Mouse (Mus musculus) urinary bladder, adult 2 months (tissue): ENCODE measurements around the gene Immp2l. TPM values are rescaled to one million over a fixed set of nuclear protein-coding genes. Genes with fewer than 3 reads are reported as not detected.
"Not testable (repeated sequence)": the region's sequence is repeated elsewhere in the genome, so short reads cannot be mapped to it uniquely, and the experiment has no call there.

Experiments used
- DNase-seq: peaks from one replicate; pipeline ENCODE4 v3.0.0; 2022; ENCODE audit warnings: low spot score
- polyA plus RNA-seq: library from polyadenylated mRNA; depleted of rRNA; stranded (reverse); fragments of >200 nt; gene quantifications from 2 replicates; pipeline ENCODE4 v1.2.3, GENCODE M21; 2012; rRNA removed

Immp2l gene
- polyA plus RNA-seq = 6.1 and 6.9 TPM in 2 replicates

DNA sequence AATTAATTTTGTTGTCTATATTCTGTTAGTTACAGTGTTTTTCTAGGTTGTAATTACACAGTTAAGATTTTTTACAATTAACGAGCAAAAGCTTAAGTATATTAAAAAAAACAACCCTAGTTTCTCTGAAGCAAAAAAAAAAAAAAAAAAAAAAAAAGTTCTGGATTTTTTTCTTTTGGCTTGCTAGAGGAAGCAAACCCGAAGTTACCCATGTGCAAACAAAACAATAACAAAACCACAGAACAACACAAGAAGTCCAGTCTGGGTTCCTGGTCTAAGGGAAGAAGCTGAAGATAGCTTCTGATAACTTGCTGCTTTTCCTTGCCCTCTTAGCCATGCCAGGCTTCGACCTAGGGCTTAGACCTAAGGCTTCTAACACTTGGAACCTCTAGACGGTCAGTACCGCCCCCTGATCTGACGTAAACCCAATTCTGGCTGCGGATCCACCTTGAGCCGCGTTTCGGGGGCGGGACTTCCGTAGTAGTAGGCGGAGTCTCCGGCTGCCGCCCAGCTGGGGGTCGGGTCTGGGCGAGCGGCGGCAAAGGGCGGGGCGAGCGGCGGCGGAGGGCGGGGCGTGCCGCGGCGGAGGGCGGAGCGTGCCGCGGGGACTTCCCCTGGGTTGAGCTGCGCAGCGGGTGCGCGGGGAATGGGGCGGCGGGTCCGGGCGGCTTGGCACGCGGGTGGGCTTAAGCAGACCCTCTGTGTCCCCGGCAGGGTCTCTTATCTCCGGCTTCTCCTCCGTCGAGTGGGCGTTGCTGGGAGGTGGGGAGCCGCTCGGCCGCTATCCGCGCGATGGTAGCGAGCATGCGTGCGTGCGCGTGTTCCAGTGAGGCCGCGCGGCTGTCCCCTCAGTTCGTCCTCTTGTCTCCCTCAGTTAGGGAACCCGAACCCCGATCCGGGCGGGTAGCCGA is at the start of gene Immp2l:
TSS of gene Immp2l (plus strand) at position 580 of the 911 bp plus-strand sequence.
- peak; percentile 88 for DNase-seq

DNA sequence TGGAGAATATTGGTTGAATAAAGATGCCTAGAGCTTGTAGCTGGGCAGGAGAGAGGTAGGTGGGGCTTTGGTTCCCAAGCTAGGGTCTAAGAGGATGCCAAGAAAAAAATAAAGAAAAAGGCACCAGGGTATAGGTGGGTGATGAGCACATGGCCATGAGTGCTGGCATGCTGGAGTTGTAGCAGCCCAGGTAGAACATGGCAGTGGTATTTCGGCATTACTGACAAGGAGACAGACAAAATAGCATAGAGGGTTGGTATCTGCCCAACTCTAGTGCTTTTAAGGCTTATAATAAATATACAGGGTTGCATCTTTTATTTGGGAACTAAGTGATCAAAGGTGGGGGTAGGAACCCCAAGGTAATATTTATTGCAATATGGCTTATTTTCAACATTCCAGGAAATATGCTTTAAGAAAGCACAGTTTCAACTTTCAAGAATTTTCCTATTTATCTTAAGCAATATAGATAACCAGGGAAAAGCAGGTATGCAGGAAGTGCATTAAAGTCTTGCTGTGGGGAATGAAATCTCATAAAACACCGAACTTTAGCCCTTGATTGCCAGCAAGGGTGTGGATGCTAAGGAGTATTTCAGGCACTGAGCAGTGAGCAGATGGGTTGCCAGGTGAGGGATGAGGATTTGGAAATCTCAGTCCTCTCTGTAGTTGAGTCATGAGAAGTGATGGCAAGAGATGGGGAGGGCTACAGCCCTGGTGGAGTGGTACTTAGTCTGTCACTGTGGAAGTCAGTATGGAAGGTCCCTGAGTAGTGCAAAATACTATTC is 45.0 kb upstream of the Immp2l start:
- no peak for DNase-seq

DNA sequence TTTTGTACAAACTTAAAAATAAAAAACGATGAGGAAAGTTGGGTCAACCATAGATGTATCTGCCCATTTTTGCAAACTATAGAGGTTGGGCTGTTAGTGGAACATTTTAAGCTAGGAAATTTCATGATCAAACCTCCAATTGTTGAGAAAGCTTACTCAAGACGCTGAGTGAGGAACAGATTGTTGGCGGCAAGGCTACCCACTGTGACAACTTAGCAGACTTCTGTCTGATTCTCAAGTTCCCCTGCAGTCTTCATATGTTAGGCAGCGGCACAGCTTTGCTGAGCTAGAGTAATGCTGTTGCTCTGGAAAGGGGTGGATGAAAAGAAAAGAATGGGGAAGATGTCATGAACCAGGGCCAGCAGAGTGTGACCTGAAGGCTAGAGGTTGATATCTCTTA is 44.2 kb upstream of the Immp2l start:
- no peak for DNase-seq

DNA sequence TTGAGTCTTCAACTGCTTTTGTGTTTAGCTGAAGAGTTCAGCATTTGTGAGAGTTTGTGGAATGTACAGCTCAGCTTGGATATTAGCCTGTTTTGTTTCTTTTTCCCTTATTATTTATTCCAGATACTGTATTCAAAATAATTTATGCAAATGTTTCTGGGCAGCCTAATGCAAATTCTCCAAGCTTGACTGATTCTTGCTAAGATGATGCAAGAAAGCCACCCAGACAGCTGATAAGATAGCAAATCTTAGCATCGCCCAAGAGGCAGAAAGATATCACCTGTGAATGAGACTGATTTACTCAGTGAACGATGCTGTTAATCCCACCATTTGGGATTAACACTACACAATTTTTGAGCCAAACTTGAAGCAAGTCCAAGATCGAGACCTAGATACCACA is 43.7 kb upstream of the Immp2l start:
- no peak for DNase-seq

DNA sequence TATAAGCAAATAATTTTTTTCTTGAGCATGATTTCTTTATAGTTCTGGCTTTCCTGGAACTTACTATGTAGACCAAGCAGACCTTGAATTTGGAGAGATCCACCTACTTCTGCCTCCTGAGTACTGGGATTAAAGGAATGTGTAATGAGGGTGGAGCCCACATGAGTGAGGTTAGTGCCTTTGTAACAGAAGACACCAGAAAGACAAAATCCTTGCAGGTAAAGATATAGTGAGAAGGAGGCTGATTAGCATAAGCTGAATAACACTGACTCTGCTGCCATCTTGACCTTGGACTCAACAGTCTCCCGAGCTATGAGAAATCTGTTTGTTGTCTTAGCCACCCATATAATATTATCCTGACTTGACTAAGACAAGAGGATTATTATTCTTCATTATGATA is 40.9 kb upstream of the Immp2l start:
- no peak for DNase-seq

DNA sequence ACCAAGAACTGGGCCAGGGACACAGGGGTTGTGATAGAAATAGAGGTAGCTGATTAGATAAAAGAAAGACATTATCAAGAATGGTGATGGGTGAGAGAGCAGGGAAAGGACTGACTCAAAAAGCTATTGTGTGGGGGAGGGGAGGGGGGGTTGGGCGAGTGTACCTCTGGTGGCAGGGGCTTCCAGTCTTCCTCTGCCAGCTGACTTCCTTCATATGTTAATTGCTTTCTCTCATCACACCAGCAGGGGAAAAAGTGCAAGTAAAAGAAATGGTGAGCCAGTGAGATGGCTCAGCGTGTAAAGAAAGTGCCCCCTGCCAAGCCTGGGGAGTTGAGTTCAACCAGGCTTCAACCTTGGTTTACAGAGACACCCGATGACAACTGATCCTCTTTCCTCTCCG is 39.2 kb upstream of the Immp2l start:
- DNase-seq = no peak

DNA sequence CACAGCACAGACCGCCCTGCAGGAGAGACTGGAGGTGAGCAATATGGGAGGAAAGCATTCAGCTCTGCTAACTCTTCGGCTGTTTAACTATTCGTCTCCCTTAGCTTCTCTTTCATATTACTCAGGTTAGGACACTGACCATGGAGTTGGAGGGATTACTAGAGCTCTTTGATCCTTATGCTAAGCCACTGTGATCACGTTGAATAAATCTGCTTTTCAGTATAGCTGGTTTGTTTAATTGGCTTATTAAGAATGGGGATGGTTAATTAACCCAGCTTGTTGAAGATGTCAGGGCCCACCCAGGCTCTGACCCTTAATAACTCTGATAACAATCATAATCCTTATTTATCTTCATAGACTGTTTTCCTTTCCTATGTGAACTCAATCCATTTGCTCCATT is 38.1 kb upstream of the Immp2l start:
- DNase-seq = no peak

DNA sequence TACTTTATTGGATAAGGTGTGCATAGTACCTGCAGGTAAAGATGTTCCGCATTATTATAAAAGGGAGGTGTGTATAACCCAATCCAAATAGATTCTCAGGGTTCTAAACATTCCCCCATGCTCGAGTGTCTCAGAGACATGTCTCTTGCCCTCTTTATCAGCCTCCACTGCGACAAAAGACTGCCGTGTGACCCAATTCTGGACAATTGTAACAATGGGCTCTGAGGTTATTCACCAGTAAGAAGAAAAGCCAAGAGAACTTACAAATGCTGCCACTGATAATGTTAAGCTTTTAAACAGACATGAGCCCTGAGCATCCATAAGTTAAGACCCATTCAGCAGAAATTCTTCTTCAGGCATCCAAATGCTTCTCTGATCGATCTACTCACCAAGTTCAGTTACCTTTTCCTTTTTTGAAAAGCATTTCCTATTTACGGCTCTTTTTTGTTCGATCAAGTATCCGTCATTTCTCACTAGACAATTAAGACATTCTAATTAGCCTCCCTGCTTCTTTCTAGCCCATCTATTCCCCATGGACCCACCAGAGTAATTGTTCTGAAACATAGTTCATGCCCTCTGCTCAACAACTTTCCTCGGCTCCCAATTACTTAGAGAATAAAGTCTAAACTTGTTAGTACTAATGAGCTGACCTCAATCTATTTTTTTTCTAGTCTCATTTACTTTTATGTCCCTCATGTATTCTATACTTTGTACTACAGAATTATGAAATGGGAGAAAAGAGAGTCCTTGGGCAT is 35.4 kb upstream of the Immp2l start:
- DNase-seq = no peak

DNA sequence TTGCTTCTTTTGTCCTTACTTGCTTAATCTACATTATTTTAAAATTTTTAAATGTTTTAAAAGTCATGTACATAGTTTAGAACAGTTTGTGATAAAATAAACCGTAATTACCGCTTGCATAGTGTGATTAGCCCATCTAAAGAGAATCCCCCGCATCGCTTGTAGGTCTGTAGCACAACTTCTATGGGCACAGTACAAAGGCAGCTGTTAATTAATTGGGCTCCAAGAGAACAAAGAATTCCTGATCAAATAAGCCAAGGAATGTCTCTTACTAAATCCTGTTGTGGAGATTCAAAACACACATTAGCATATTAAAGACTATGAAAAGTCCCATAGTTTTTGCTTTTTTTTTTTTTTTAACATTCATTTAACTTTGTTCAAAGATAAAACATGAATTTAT is 32.2 kb upstream of the Immp2l start:
- no peak for DNase-seq

DNA sequence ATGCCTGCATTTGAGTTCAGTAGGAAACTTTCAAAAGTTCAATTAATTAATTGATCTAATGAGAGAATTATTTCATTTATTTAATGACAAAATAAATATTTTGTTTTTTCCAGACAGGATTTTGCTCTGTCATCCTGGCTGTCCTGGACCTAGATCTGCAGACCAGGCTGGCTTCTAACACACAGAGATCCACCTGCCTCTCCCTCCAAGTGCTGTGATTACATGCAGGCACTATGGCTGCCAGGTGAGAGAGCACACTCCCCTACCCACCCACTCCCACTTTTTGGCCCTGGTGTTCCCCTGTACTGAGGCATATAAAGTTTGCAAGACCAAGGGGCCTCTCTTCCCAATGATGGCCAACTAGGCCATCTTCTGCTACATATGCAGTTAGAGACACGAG is 31.7 kb upstream of the Immp2l start:
- DNase-seq = not testable (repeated sequence)

DNA sequence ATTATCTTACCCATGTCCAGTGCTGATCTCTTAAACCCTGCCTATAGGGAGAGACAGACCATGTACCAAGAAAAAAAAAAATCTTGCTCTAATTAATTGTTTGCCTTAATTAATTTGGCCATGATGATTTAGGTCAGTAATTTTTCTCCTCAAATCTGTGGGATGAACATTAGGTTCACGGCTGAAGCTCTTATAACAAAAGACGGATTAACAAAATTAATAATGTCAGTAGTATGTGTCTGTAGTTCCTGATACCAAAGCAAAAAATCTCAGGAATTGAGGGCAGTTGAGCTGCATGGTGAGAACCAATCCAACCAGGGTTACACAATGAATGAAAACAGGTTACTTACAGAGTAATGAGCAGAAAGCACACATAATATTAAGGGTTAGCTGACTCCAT is 29.0 kb upstream of the Immp2l start:
- DNase-seq = no peak

DNA sequence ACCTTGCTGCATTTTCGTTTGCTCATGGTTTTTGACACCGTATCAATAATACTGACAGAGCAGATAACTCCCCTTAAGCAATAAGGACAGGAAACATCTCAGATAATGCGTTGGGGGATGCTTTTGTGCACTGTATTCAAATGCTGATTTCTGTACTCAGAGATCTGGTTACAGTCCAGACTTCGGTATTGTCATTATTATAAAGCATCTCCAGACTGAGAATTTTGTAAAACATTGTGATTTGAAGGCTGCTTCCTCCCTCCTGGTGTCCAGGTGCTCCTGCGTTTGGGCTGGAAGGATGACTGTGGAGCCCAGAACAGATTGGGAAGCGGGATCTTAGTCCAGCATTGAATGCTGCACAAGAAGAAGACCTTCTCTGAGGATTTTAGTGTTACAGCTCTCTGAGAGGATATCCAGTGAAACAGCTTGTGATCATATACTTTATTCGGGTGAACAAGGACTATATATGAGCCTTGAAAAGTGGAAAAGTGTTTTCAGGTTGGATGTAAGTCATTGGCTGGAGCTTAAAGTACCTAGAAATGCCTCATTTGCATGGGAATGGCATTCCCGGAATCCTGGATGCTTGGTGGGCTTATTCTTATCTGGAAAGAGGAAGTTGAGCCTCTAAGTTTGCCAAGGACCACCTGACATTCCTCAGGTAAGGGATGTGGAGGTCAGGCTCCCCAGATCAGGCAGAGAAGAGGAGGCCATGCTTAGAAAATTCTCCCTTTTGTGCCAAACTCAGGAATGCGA is 28.1 kb upstream of the Immp2l start:
- DNase-seq = no peak

DNA sequence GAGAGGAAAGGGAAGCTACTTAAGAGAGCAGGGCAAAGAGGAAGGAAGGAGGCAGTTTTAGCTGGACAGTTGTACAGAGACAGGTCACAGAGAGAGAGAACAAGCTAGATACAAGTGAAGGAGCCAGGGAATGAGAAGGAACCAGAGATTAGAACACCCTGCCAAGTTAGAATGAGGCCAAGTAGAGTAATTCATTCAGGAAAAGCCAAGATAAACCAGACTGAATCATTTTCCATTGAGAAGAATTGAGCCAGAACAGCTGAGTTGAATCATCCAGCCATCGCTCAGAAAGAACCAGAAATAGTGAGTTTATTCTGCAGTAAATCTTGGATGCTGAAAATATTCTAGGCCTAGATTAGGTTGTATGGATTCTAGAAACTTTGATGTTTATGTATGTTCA is 1.4 kb upstream of the Immp2l start:
- DNase-seq = no peak

DNA sequence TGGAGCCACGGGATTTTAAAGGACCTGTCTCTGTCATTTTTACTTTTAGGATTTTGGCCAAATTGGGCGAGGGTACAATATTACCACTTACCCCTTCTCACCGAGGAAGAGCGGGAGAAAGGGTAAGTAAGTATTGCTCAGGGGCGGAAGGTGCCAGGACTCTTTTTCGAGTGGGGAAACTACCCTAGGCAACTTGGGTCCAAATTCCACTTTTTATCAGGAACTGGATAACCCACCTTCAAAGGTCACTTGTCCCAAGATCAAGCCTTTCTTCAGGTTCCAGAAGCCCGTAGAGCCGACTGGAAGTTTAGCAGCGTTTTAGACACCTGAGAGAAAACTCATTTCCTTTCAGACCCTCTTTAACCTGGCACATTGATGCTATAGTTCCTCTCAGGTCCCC is 622 bp downstream of the Immp2l start:
- DNase-seq = no peak

DNA sequence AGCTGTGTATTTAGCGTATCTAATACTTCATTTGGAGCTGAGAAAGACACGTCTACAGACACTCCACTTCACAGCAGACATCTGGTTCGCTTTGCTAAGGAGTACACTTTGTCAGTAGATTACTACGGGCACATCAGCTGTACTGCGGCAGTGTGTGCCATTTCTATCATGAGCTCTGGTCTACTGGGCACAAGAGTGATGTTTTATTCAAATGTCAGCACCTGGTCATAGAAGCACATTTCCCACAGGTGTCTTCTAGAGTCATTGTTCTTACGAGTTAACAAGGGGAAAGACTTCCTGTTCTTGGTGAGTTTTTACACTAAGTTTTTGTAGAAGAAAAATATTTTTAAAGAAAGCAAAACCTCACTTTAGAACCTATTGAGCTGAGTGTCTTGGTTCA is 3.6 kb downstream of the Immp2l start:
- DNase-seq = no peak

DNA sequence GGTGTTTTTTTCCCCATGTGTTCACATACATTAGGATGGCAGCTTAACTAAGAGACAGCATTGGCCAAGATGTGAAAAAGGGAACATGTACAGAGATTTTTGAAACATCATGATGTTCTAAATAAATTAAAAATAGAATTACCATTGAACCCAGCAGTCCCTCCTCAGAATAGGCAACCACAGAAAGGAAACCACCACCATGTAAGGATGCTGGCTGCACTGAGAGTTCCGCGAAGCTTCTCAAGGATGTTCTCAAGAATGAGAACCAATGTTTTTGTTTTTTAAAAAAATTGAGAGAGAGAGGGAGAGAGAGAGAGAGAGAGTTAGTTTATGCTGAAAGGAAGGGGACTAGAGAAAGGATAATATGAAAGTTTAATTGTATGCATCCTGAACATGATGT is 7.2 kb downstream of the Immp2l start:
- no peak for DNase-seq

DNA sequence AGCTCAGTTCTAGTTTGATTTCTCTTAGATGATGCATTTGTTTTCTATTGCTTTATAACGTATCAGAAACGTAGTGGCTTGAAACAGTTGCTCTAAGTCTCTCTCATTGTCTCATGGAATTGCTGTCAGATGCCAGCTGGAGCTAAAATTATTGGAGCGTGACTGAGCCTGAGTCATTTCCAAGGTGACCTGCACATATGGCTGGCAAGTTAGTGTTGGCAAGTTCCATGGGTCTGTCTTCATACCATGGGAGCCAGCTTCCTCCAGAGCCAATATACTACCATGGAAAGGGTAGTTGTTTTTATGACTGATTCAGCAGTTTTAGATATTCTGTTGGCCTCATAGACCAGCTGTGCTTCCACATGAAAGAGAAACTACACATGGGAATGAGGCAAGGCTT is 9.3 kb downstream of the Immp2l start:
- no peak for DNase-seq

DNA sequence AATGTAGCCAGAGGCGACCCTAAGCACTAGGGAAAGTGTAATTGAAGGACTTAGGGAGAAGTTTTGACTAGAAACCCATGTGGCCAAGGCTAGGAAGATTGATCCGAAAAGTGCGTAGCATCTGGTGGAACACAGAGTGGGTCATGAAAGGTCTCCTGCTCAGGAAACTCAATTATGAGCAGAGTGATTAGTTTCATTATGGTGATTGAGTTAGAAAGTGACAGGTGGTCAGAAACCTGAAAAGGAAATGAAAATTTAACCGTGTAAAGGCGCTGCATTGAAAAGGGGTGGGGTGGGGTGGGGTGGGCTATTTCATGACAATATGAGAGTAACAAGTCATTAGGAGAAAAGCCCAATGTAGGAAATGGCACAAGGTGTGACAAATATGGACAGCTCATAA is 15.9 kb downstream of the Immp2l start:
- DNase-seq = no peak

DNA sequence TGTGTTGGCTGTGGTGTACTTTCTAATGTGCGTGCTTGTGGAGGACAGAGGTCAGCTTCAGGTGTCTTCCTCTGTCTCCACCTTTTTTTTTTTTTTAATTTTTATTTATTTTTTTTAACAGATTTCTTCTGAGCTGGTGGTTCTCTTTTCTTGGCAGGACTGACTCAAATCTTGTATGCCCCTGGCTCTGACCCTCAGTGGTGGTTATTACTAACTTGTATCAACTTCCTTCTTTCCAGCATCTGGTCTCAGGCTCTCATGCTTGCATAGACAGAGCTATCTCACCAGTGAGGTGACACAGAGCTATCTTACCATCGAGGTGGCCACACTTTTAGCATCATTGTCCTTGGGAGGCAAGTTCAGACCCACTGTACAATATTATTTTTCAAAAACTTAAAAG is 17.8 kb downstream of the Immp2l start:
- DNase-seq = no peak

DNA sequence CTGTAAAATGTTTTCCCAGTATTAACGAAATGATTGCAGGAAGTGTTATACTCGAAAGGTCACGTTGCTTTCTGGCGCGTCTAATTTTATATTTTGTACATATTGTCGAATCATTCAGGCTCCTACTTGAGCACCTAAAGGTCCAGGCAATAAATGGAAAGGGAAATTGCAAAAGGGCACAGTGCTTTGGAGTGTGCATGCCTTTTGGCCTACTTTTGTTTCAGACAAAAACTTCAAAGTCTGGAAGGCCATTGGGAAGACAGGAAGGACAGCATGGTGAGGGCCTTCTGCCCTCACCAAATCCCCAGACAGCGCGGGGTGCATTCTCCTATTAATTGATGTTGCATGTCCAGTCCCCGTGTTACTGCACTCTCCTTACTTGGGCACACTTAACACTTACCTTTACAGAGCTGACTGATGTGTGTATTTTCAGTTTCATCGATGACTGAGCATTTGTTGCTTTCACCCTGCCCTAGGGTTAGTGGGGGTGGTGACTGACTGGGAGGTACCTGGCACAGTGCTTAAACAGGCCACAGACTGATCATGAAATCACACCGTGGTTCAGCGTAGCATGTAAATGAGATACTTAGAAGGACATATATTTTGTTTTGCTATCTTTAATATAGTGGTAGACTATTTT is 20.7 kb downstream of the Immp2l start:
- no peak for DNase-seq
